ENCODE assay signal across 11 mouse cellular contexts in genomic region chr14:79517185-79517740, GRCm38 (mm10). TPM values are rescaled to one million over a fixed set of nuclear protein-coding genes. Genes with fewer than 3 reads are reported as not detected.
DNase-seq lines count a peak whose midpoint lies in the region; ATAC-seq and TF ChIP-seq lines count a peak whose summit lies in the region.
"Had no signal": no experiment of that assay in that cellular context is flagged by ENCODE, and none has a peak within 500 bp of the region (broad histone marks: within the 10 kb centered on the region; RNA-seq: fewer than 3 reads in every experiment).

No protein-coding gene starts in this region.

- ATAC-seq in embryonic facial prominence, embryonic 13.5 days (ENCODE audit: insufficient number of reproducible peaks, insufficient read depth, low FRiP score, low TSS enrichment, low read depth): no peak
- no peak for ATAC-seq in liver, embryonic 15.5 days (ENCODE audit: insufficient read depth)

- TF ChIP-seq POLR2A in liver, adult 2 months (IDR thresholded peaks at IDR 0.05; ENCODE audit: extremely low read depth, insufficient read depth, low read length): no peak
- TF ChIP-seq POLR2A in bone marrow macrophage, adult 2 months (IDR thresholded peaks at IDR 0.05; ENCODE audit: borderline replicate concordance, low read depth, low read length): no peak

- H3K4me2 ChIP-seq in embryonic facial prominence, embryonic 13.5 days: 0 out of 2 replicates have a peak overlapping the region, but pooled peaks have one; percentile 5
- H3K4me2 ChIP-seq in liver, embryonic 15.5 days: peak overlapping the region; percentile 65
- H3K4me2 ChIP-seq: heart, embryonic 13.5 days had no signal

- H3K4me1 ChIP-seq in embryonic facial prominence, embryonic 13.5 days: peaks cover 13% of the 10 kb centered on the region
- no peaks in the 10 kb centered on the region for H3K4me1 ChIP-seq in embryonic facial prominence, embryonic 10.5 days
- peaks cover 20% of the 10 kb centered on the region for H3K4me1 ChIP-seq in liver, adult 2 months (ENCODE audit: control insufficient read depth, insufficient read depth, low read length)
- peaks cover 16% of the 10 kb centered on the region for H3K4me1 ChIP-seq in bone marrow macrophage, adult 2 months (ENCODE audit: control insufficient read depth, insufficient read depth, low read length)
- peaks cover 76% of the 10 kb centered on the region for H3K4me1 ChIP-seq in liver, embryonic 15.5 days (replicated peaks)

- DNase-seq in embryonic facial prominence, embryonic 10.5 days (ENCODE audit: low spot score): no peak
- peak; percentile 49 for DNase-seq in liver, adult 2 months (ENCODE audit: extremely low read depth, low read depth, low spot score)
- no peak for DNase-seq in liver
- DNase-seq in layer of hippocampus, adult 18-20 months (ENCODE audit: low spot score in 2 of 2): no peak
- DNase-seq in cerebellum, adult 11-12 months: no peak
- DNase-seq: lung, postnatal 4 days; right cerebral cortex, postnatal 4 days had no signal

- H3K9me3 ChIP-seq in embryonic facial prominence, embryonic 13.5 days: no peaks in the 10 kb centered on the region
- H3K9me3 ChIP-seq in embryonic facial prominence, embryonic 10.5 days: no peaks in the 10 kb centered on the region
- H3K9me3 ChIP-seq in liver, embryonic 15.5 days (replicated peaks): no peaks in the 10 kb centered on the region
- H3K9me3 ChIP-seq: heart, embryonic 13.5 days had no signal

- no peaks in the 10 kb centered on the region for H3K27me3 ChIP-seq in embryonic facial prominence, embryonic 13.5 days
- H3K27me3 ChIP-seq in embryonic facial prominence, embryonic 10.5 days (replicated peaks; ENCODE audit: low read depth, poor library complexity, severe bottlenecking): no peaks in the 10 kb centered on the region
- no peaks in the 10 kb centered on the region for H3K27me3 ChIP-seq in liver, adult 2 months (ENCODE audit: control insufficient read depth, insufficient read depth, low read length)
- no peaks in the 10 kb centered on the region for H3K27me3 ChIP-seq in liver, embryonic 15.5 days
- H3K27me3 ChIP-seq: heart, embryonic 13.5 days had no signal

- 87% methylated on average over 8 of the region's 8 CpGs for WGBS in embryonic facial prominence, embryonic 13.5 days
- 90% methylated on average over 8 of the region's 8 CpGs for WGBS in embryonic facial prominence, embryonic 10.5 days
- 50% methylated on average over 8 of the region's 8 CpGs for WGBS in liver, adult 2 months
- WGBS in liver, embryonic 15.5 days (ENCODE audit: insufficient replicate concordance): 46% methylated on average over 8 of the region's 8 CpGs

- no peak overlapping the region for H3K27ac ChIP-seq in embryonic facial prominence, embryonic 13.5 days
- H3K27ac ChIP-seq in embryonic facial prominence, embryonic 10.5 days (replicated peaks): no peak overlapping the region
- peak overlapping the region; percentile 40; the same call in 1 of the 2 replicates for H3K27ac ChIP-seq in liver, adult 2 months (replicated peaks; ENCODE audit: insufficient read depth, low read depth, low read length)
- peak overlapping the region; percentile 91 for H3K27ac ChIP-seq in bone marrow macrophage, adult 2 months (ENCODE audit: insufficient read depth, low read depth, low read length)
- peak overlapping the region; percentile 80 for H3K27ac ChIP-seq in liver, embryonic 15.5 days (replicated peaks)
- H3K27ac ChIP-seq: heart, embryonic 13.5 days had no signal

- no peaks in the 10 kb centered on the region for H3K36me3 ChIP-seq in embryonic facial prominence, embryonic 13.5 days
- no peaks in the 10 kb centered on the region for H3K36me3 ChIP-seq in embryonic facial prominence, embryonic 10.5 days (replicated peaks)
- H3K36me3 ChIP-seq in liver, adult 2 months (ENCODE audit: control insufficient read depth, insufficient read depth, low read length): no peaks in the 10 kb centered on the region
- no peaks in the 10 kb centered on the region for H3K36me3 ChIP-seq in liver, embryonic 15.5 days (replicated peaks)
- H3K36me3 ChIP-seq: heart, embryonic 13.5 days had no signal

- no peak overlapping the region for H3K4me3 ChIP-seq in embryonic facial prominence, embryonic 13.5 days
- no peak overlapping the region for H3K4me3 ChIP-seq in embryonic facial prominence, embryonic 10.5 days
- H3K4me3 ChIP-seq in liver, adult 2 months (ENCODE audit: insufficient read depth, low read depth, low read length): no peak overlapping the region
- peak overlapping the region; percentile 66 for H3K4me3 ChIP-seq in bone marrow macrophage, adult 2 months (ENCODE audit: insufficient read depth, low read length)
- peak overlapping the region; percentile 50 for H3K4me3 ChIP-seq in liver, embryonic 15.5 days (replicated peaks)
- H3K4me3 ChIP-seq: heart, embryonic 13.5 days had no signal

- no peak overlapping the region for H3K9ac ChIP-seq in embryonic facial prominence, embryonic 13.5 days
- H3K9ac ChIP-seq in liver, adult 2 months (ENCODE audit: low read depth, low read length): no peak overlapping the region
- peak overlapping the region; percentile 8; the same call in 1 of the 2 replicates for H3K9ac ChIP-seq in liver, embryonic 15.5 days
- H3K9ac ChIP-seq: heart, embryonic 13.5 days had no signal

- H3K79me2 ChIP-seq in liver, adult 2 months (ENCODE audit: control insufficient read depth, insufficient read depth, low read length): peaks cover 42% of the 10 kb centered on the region

- TF ChIP-seq CTCF in liver, adult 2 months (IDR thresholded peaks at IDR 0.05; ENCODE audit: low read depth, low read length): no peak
- no peak for TF ChIP-seq CTCF in bone marrow macrophage, adult 2 months (IDR thresholded peaks at IDR 0.05; ENCODE audit: low read depth, low read length)

RNA-seq across cellular contexts. Expression of gene Wbp4, which starts 35.9 kb away (rescaled TPM):
- polyA plus RNA-seq in embryonic facial prominence, embryonic 13.5 days (2015; fragmentation: Nextera tagmentation; extraction: Ambion mirVana): 53.6 and 54.2 TPM in 2 replicates
- 48.1 and 54.8 TPM in 2 replicates for polyA plus RNA-seq in embryonic facial prominence, embryonic 10.5 days (2016; fragmentation: Nextera tagmentation; extraction: Ambion mirVana)
- 6.1 and 7.7 TPM in 2 replicates for total RNA-seq in liver, adult 2 months (2014; rRNA removed)
- polyA plus RNA-seq in liver, adult 2 months (2012; rRNA removed): 2.1 and 2.5 TPM in 2 replicates
- 41.3 and 55.2 TPM in 2 replicates for polyA plus RNA-seq in bone marrow macrophage, adult 2 months (2012; ENCODE audit: insufficient read depth, insufficient read length, missing spikeins)
- 11.2 and 13.5 TPM in 2 replicates for polyA plus RNA-seq in liver, embryonic 15.5 days (2015; fragmentation: Nextera tagmentation; extraction: Ambion mirVana)
- total RNA-seq in layer of hippocampus, adult 18-20 months (2021): 10 to 100 TPM; 50.0 to 54.8 TPM

RNA-seq across cellular contexts. Expression of gene Elf1, which starts 36.3 kb away (rescaled TPM):
- polyA plus RNA-seq in embryonic facial prominence, embryonic 13.5 days (2015; fragmentation: Nextera tagmentation; extraction: Ambion mirVana): 12.9 and 13.1 TPM in 2 replicates
- polyA plus RNA-seq in embryonic facial prominence, embryonic 10.5 days (2016; fragmentation: Nextera tagmentation; extraction: Ambion mirVana): 5.4 and 5.9 TPM in 2 replicates
- 13.8 and 15.9 TPM in 2 replicates for total RNA-seq in liver, adult 2 months (2014; rRNA removed)
- 5.1 and 6.4 TPM in 2 replicates for polyA plus RNA-seq in liver, adult 2 months (2012; rRNA removed)
- 69.9 and 74.0 TPM in 2 replicates for polyA plus RNA-seq in bone marrow macrophage, adult 2 months (2012; ENCODE audit: insufficient read depth, insufficient read length, missing spikeins)
- 10.7 and 10.9 TPM in 2 replicates for polyA plus RNA-seq in liver, embryonic 15.5 days (2015; fragmentation: Nextera tagmentation; extraction: Ambion mirVana)
- total RNA-seq in layer of hippocampus, adult 18-20 months (2021): 1 to 10 TPM; 4.7 to 5.1 TPM

Comparison
In these comparisons a context has a peak if more than half of its experiments do, and no peak if none do; other contexts are left out.
1. H3K4me3 ChIP-seq: peak in bone marrow macrophage, adult 2 months (single experiment) and liver, embryonic 15.5 days (single experiment); none in embryonic facial prominence, embryonic 13.5 days (single experiment), embryonic facial prominence, embryonic 10.5 days (single experiment) and liver, adult 2 months (single experiment).
2. H3K27ac ChIP-seq: peak in liver, adult 2 months (single experiment), bone marrow macrophage, adult 2 months (single experiment) and liver, embryonic 15.5 days (single experiment); none in embryonic facial prominence, embryonic 13.5 days (single experiment) and embryonic facial prominence, embryonic 10.5 days (single experiment).